ENCODE assay signal across 24 mouse cellular contexts in the genomic region with DNA sequence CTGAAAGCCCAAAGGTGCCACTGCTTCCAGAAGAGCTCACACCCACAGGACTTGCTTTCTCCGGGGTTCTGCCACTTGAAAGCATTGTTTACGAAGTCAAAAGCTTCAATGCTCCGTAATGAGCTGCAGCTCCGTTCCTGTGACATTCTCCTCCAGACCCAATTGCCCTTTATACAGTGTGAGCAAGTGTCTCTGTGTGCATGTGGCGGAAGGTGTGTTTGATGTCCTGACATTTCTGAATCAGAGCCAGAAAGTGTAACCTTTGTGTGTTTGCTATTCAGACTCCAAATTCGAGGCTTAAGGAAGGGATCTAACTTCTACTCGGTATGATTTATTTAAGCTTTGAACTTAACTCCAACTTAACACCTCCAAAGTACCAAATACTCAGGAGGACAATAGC.
DNase-seq lines count a peak whose midpoint lies in the region; ATAC-seq and TF ChIP-seq lines count a peak whose summit lies in the region.
"Had no signal": no experiment of that assay in that cellular context is flagged by ENCODE, and none has a peak within 500 bp of the region (broad histone marks: within the 10 kb centered on the region; RNA-seq: fewer than 3 reads in every experiment).

No protein-coding gene starts in this region.

- H3K79me2 ChIP-seq in liver, adult 2 months (ENCODE audit: control insufficient read depth, insufficient read depth, low read length) = no peaks in the 10 kb centered on the region

- no peak for TF ChIP-seq POLR2A in liver, adult 2 months (IDR thresholded peaks at IDR 0.05; ENCODE audit: extremely low read depth, insufficient read depth, low read length)

- H3K9me3 ChIP-seq in liver, embryonic 11.5 days (ENCODE audit: control insufficient read depth, low read length) = no peaks in the 10 kb centered on the region
- no peaks in the 10 kb centered on the region for H3K9me3 ChIP-seq in lung, embryonic 14.5 days (ENCODE audit: low read depth, low read length)
- H3K9me3 ChIP-seq: embryonic facial prominence, embryonic 10.5 days; embryonic facial prominence, embryonic 12.5 days; forebrain, embryonic 13.5 days; forebrain, embryonic 15.5 days had no signal

- TF ChIP-seq CTCF in liver, adult 2 months (IDR thresholded peaks at IDR 0.05; ENCODE audit: low read depth, low read length) = no peak
- TF ChIP-seq CTCF in lung, embryonic 14.5 days (IDR thresholded peaks at IDR 0.05; ENCODE audit: low read depth) = no peak

- H3K4me1 ChIP-seq in liver, adult 2 months (ENCODE audit: control insufficient read depth, insufficient read depth, low read length) = peaks cover 8% of the 10 kb centered on the region; the same call in 1 of the 2 replicates
- no peaks in the 10 kb centered on the region for H3K4me1 ChIP-seq in liver, embryonic 11.5 days (replicated peaks; ENCODE audit: control insufficient read depth, insufficient read depth, low read length)
- H3K4me1 ChIP-seq in lung, embryonic 14.5 days (ENCODE audit: insufficient read depth) = peaks cover 4% of the 10 kb centered on the region; the same call in 1 of the 2 replicates
- H3K4me1 ChIP-seq: embryonic facial prominence, embryonic 10.5 days; embryonic facial prominence, embryonic 12.5 days; forebrain, embryonic 13.5 days; forebrain, embryonic 15.5 days had no signal

- 33% methylated on average over 7 of the region's 7 CpGs for WGBS in liver, adult 2 months
- 64% methylated on average over 7 of the region's 7 CpGs for WGBS in liver, embryonic 11.5 days
- 26% methylated on average over 7 of the region's 7 CpGs for WGBS in lung, embryonic 14.5 days

- H3K27me3 ChIP-seq in liver, adult 2 months (ENCODE audit: control insufficient read depth, insufficient read depth, low read length) = no peaks in the 10 kb centered on the region
- H3K27me3 ChIP-seq in liver, embryonic 11.5 days (replicated peaks; ENCODE audit: control insufficient read depth, insufficient read depth, low read length) = no peaks in the 10 kb centered on the region
- H3K27me3 ChIP-seq in lung, embryonic 14.5 days (ENCODE audit: insufficient read depth, low read length) = no peaks in the 10 kb centered on the region
- H3K27me3 ChIP-seq: CH12.LX; embryonic facial prominence, embryonic 12.5 days; forebrain, embryonic 13.5 days; forebrain, embryonic 15.5 days; Patski had no signal

- no peak overlapping the region for H3K9ac ChIP-seq in liver, adult 2 months (ENCODE audit: low read depth, low read length)
- no peak overlapping the region for H3K9ac ChIP-seq in liver, embryonic 11.5 days (ENCODE audit: low read depth, low read length)
- H3K9ac ChIP-seq in lung, embryonic 14.5 days = no peak overlapping the region
- H3K9ac ChIP-seq: embryonic facial prominence, embryonic 12.5 days; forebrain, embryonic 13.5 days; forebrain, embryonic 15.5 days; forebrain, postnatal 0 days had no signal

- H3K36me3 ChIP-seq in liver, adult 2 months (ENCODE audit: control insufficient read depth, insufficient read depth, low read length) = no peaks in the 10 kb centered on the region
- H3K36me3 ChIP-seq in liver, embryonic 11.5 days (ENCODE audit: control insufficient read depth, insufficient read depth, low read length) = no peaks in the 10 kb centered on the region
- no peaks in the 10 kb centered on the region for H3K36me3 ChIP-seq in lung, embryonic 14.5 days (ENCODE audit: insufficient read depth)
- H3K36me3 ChIP-seq: embryonic facial prominence, embryonic 10.5 days; embryonic facial prominence, embryonic 12.5 days; forebrain, embryonic 15.5 days; G1E had no signal

- no peak for ATAC-seq in CD4-positive, CD25-positive, alpha-beta regulatory T cell, adult 4 months
- no peak for ATAC-seq in liver, embryonic 11.5 days (replicated peaks; ENCODE audit: low FRiP score)
- ATAC-seq in lung, embryonic 14.5 days (ENCODE audit: insufficient read depth) = peak; percentile 69
- ATAC-seq: activated CD4-positive, CD25-positive, alpha-beta regulatory T cell, adult 4 months; forebrain, embryonic 13.5 days; forebrain, embryonic 15.5 days; forebrain, postnatal 0 days; Patski had no signal

- H3K4me2 ChIP-seq in liver, embryonic 11.5 days = no peak overlapping the region
- H3K4me2 ChIP-seq in lung, embryonic 14.5 days = no peak overlapping the region
- H3K4me2 ChIP-seq: embryonic facial prominence, embryonic 12.5 days; forebrain, embryonic 13.5 days; forebrain, embryonic 15.5 days had no signal

- no peak overlapping the region for H3K4me3 ChIP-seq in liver, adult 2 months (ENCODE audit: insufficient read depth, low read depth, low read length)
- H3K4me3 ChIP-seq in liver, embryonic 11.5 days (ENCODE audit: low read depth, low read length) = no peak overlapping the region
- no peak overlapping the region for H3K4me3 ChIP-seq in lung, embryonic 14.5 days (ENCODE audit: low read depth, low read length)
- H3K4me3 ChIP-seq: embryonic facial prominence, embryonic 10.5 days; embryonic facial prominence, embryonic 12.5 days; forebrain, embryonic 13.5 days; forebrain, embryonic 15.5 days had no signal

- DNase-seq in CD4-positive, CD25-positive, alpha-beta regulatory T cell, adult 2 months (ENCODE audit: low read depth, low spot score) = peak; percentile 6
- DNase-seq in liver, adult 2 months (ENCODE audit: extremely low read depth, low read depth, low spot score) = peak; percentile 93
- DNase-seq in liver, embryonic 11.5 days (ENCODE audit: low spot score) = no peak
- DNase-seq in lung, embryonic 14.5 days = peak; percentile 76
- no peak for DNase-seq in lung, postnatal 14 days
- DNase-seq: adrenal gland, adult 8-10 months; adrenal gland, postnatal 14 days; adrenal gland, postnatal 36 days; B cell, adult 2 months; cerebellum, adult 11-12 months; cerebellum, adult 2 months; cerebellum, adult 9-10 months; cerebellum, postnatal 10 days; cerebellum, postnatal 25 days; forebrain, postnatal 0 days had no signal

- H3K27ac ChIP-seq in liver, adult 2 months (replicated peaks; ENCODE audit: insufficient read depth, low read depth, low read length) = no peak overlapping the region
- no peak overlapping the region for H3K27ac ChIP-seq in liver, embryonic 11.5 days (ENCODE audit: low read depth, low read length)
- H3K27ac ChIP-seq in lung, embryonic 14.5 days (ENCODE audit: low read depth) = no peak overlapping the region
- H3K27ac ChIP-seq: embryonic facial prominence, embryonic 10.5 days; embryonic facial prominence, embryonic 12.5 days; forebrain, embryonic 13.5 days; forebrain, embryonic 15.5 days had no signal

Comparison
In these comparisons a context has a peak if more than half of its experiments do, and no peak if none do; other contexts are left out.
1. DNase-seq: peak in CD4-positive, CD25-positive, alpha-beta regulatory T cell, adult 2 months (single experiment), liver, adult 2 months (single experiment) and lung, embryonic 14.5 days (single experiment); none in liver, embryonic 11.5 days (single experiment) and lung, postnatal 14 days (single experiment).